Mouse (Mus musculus): ENCODE results near the gene Rap1gap2. TPM values are rescaled to one million over a fixed set of nuclear protein-coding genes. Genes with fewer than 3 reads are reported as not detected.

The Rap1gap2 gene
- polyA plus RNA-seq, 1 experiment from 2014 or later: 8.9 TPM

GRCm38 (mm10) chr11:74619201-74619955, 8.7 kb upstream of the Rap1gap2 start, which contains the start of gene Ccdc92b:
TSS of gene Ccdc92b (plus strand) at chr11:74619605.
- Histone ChIP-seq H3K27ac (replicated peaks) (0 out of 2 replicates have a peak within 1 kb of the TSS, but pooled peaks have one; percentile 40), H3K9ac (replicated peaks) (peak within 1 kb of the TSS; percentile 82), H3K27me3 (peaks cover 31% of the 10 kb centered on the region), H3K4me2 (replicated peaks) (peak within 1 kb of the TSS; percentile 79), H3K36me3 (no peaks in the 10 kb centered on the region), H3K9me3 (no peaks in the 10 kb centered on the region), H3K4me3 (peak within 1 kb of the TSS; percentile 86), H3K4me1 (peaks cover 16% of the 10 kb centered on the region)
- peak; percentile 82 for ATAC-seq (replicated peaks)
- under 1% methylated on average over 46 of the region's 63 CpGs for WGBS

GRCm38 (mm10) chr11:74615571-74615970, 4.9 kb upstream of the Rap1gap2 start:
- H3K9me3 ChIP-seq: no peaks in the 10 kb centered on the region
- peaks cover 38% of the 10 kb centered on the region for H3K27me3 ChIP-seq
- no peak overlapping the region for H3K4me3 ChIP-seq
- peaks cover 18% of the 10 kb centered on the region for H3K4me1 ChIP-seq
- H3K36me3 ChIP-seq: no peaks in the 10 kb centered on the region
- ATAC-seq (replicated peaks): no peak
- H3K4me2 ChIP-seq (replicated peaks): no peak overlapping the region
- no peak overlapping the region for H3K9ac ChIP-seq (replicated peaks)
- WGBS: 54% methylated on average over 5 of the region's 5 CpGs
- H3K27ac ChIP-seq (replicated peaks): no peak overlapping the region

GRCm38 (mm10) chr11:74613428-74613827, 2.7 kb upstream of the Rap1gap2 start:
- Histone ChIP-seq H3K36me3 (no peaks in the 10 kb centered on the region), H3K9ac (replicated peaks) (no peak overlapping the region), H3K27me3 (peaks cover 45% of the 10 kb centered on the region), H3K4me2 (replicated peaks) (no peak overlapping the region), H3K27ac (replicated peaks) (no peak overlapping the region), H3K4me3 (no peak overlapping the region), H3K9me3 (no peaks in the 10 kb centered on the region), H3K4me1 (peaks cover 9% of the 10 kb centered on the region)
- ATAC-seq (replicated peaks): no peak
- 56% methylated on average over 4 of the region's 4 CpGs for WGBS

GRCm38 (mm10) chr11:74611437-74611836, 722 bp upstream of the Rap1gap2 start:
- H3K4me2 ChIP-seq (replicated peaks): no peak overlapping the region
- peaks cover 9% of the 10 kb centered on the region for H3K4me1 ChIP-seq
- WGBS: 21% methylated on average over 7 of the region's 7 CpGs

GRCm38 (mm10) chr11:74610068-74610467, 647 bp downstream of the Rap1gap2 start:
- H3K4me2 ChIP-seq (replicated peaks): peak overlapping the region; percentile 73; the same call in 1 of the 2 replicates
- WGBS: 26% methylated on average over 5 of the region's 5 CpGs
- peak overlapping the region; percentile 40; the same call in 1 of the 2 replicates for H3K4me3 ChIP-seq
- no peak overlapping the region for H3K9ac ChIP-seq (replicated peaks)
- H3K36me3 ChIP-seq: no peaks in the 10 kb centered on the region
- H3K4me1 ChIP-seq: peaks cover 9% of the 10 kb centered on the region
- H3K9me3 ChIP-seq: no peaks in the 10 kb centered on the region
- H3K27ac ChIP-seq (replicated peaks): no peak overlapping the region
- peaks cover 38% of the 10 kb centered on the region for H3K27me3 ChIP-seq
- ATAC-seq (replicated peaks): no peak

More at GRCm38 (mm10) chr11:74611437-74611836, 722 bp upstream of the Rap1gap2 start:
- Histone ChIP-seq H3K27me3 (peaks cover 45% of the 10 kb centered on the region), H3K27ac (replicated peaks) (no peak overlapping the region), H3K4me3 (no peak overlapping the region), H3K36me3 (no peaks in the 10 kb centered on the region), H3K9ac (replicated peaks) (no peak overlapping the region), H3K9me3 (no peaks in the 10 kb centered on the region)
- no peak for ATAC-seq (replicated peaks)

- Histone ChIP-seq H3K4me1 (no peaks in the 10 kb centered on the region), H3K9me3 (no peaks in the 10 kb centered on the region), H3K36me3 (no peaks in the 10 kb centered on the region), H3K9ac (replicated peaks) (no peak overlapping the region), H3K4me3 (no peak overlapping the region), H3K27ac (replicated peaks) (no peak overlapping the region), H3K27me3 (no peaks in the 10 kb centered on the region), H3K4me2 (replicated peaks) (no peak overlapping the region)
- WGBS: 86% methylated on average over 1 of the region's 1 CpGs
- ATAC-seq (replicated peaks): no peak
These were observed 8.4 kb downstream of the Rap1gap2 start for GRCm38 (mm10) chr11:74602286-74602685.

GRCm38 (mm10) chr11:74597990-74598337, 12.8 kb downstream of the Rap1gap2 start:
- no peak for ATAC-seq (replicated peaks)
- H3K27me3 ChIP-seq: no peaks in the 10 kb centered on the region

GRCm38 (mm10) chr11:74597283-74597989, 13.3 kb downstream of the Rap1gap2 start:
- no peak overlapping the region for H3K9ac ChIP-seq (replicated peaks)
- H3K4me2 ChIP-seq (replicated peaks): no peak overlapping the region
- H3K4me1 ChIP-seq: no peaks in the 10 kb centered on the region
- 74% methylated on average over 4 of the region's 4 CpGs for WGBS
- no peaks in the 10 kb centered on the region for H3K36me3 ChIP-seq
- no peak for ATAC-seq (replicated peaks)
- no peak overlapping the region for H3K4me3 ChIP-seq
- H3K27ac ChIP-seq (replicated peaks): no peak overlapping the region
- H3K9me3 ChIP-seq: no peaks in the 10 kb centered on the region
- no peaks in the 10 kb centered on the region for H3K27me3 ChIP-seq

More at GRCm38 (mm10) chr11:74597990-74598337, 12.8 kb downstream of the Rap1gap2 start:
- H3K36me3 ChIP-seq: no peaks in the 10 kb centered on the region
- H3K4me2 ChIP-seq (replicated peaks): no peak overlapping the region
- H3K4me3 ChIP-seq: no peak overlapping the region
- no peak overlapping the region for H3K27ac ChIP-seq (replicated peaks)
- no peaks in the 10 kb centered on the region for H3K9me3 ChIP-seq
- H3K4me1 ChIP-seq: no peaks in the 10 kb centered on the region
- no peak overlapping the region for H3K9ac ChIP-seq (replicated peaks)

- H3K36me3 ChIP-seq: no peaks in the 10 kb centered on the region
- ATAC-seq (replicated peaks): no peak
- no peaks in the 10 kb centered on the region for H3K4me1 ChIP-seq
- no peaks in the 10 kb centered on the region for H3K9me3 ChIP-seq
- peaks cover 38% of the 10 kb centered on the region for H3K27me3 ChIP-seq
- WGBS: 76% methylated on average over 3 of the region's 3 CpGs
- H3K4me3 ChIP-seq: no peak overlapping the region
- no peak overlapping the region for H3K4me2 ChIP-seq (replicated peaks)
- no peak overlapping the region for H3K9ac ChIP-seq (replicated peaks)
- no peak overlapping the region for H3K27ac ChIP-seq (replicated peaks)
These were observed 18.5 kb downstream of the Rap1gap2 start for GRCm38 (mm10) chr11:74592246-74592645.

- 28% methylated on average over 13 of the region's 13 CpGs for WGBS
- Histone ChIP-seq H3K4me3 (peak overlapping the region; percentile 49), H3K27ac (replicated peaks) (peak overlapping the region; percentile 63; the same call in 1 of the 2 replicates), H3K27me3 (peaks cover 38% of the 10 kb centered on the region), H3K4me1 (no peaks in the 10 kb centered on the region), H3K4me2 (replicated peaks) (peak overlapping the region; percentile 57), H3K9me3 (no peaks in the 10 kb centered on the region), H3K9ac (replicated peaks) (peak overlapping the region; percentile 53), H3K36me3 (no peaks in the 10 kb centered on the region)
- no peak for ATAC-seq (replicated peaks)
These were observed 20.0 kb downstream of the Rap1gap2 start for GRCm38 (mm10) chr11:74590691-74591090.

GRCm38 (mm10) chr11:74590239-74590596, 20.5 kb downstream of the Rap1gap2 start:
- peaks cover 38% of the 10 kb centered on the region for H3K27me3 ChIP-seq

More at GRCm38 (mm10) chr11:74590239-74590596, 20.5 kb downstream of the Rap1gap2 start:
- Histone ChIP-seq H3K36me3 (no peaks in the 10 kb centered on the region), H3K4me1 (no peaks in the 10 kb centered on the region), H3K9me3 (no peaks in the 10 kb centered on the region), H3K4me3 (peak overlapping the region; percentile 49), H3K27ac (replicated peaks) (peak overlapping the region; percentile 63; the same call in 1 of the 2 replicates), H3K4me2 (replicated peaks) (peak overlapping the region; percentile 57), H3K9ac (replicated peaks) (peak overlapping the region; percentile 53)
- no peak; the same call in 1 of the 2 replicates for ATAC-seq (replicated peaks)
- under 1% methylated on average over 25 of the region's 25 CpGs for WGBS
